Mouse (Mus musculus) forebrain, embryonic 15.5 days (tissue): ENCODE measurements around the gene Tcf21. TPM values are rescaled to one million over a fixed set of nuclear protein-coding genes. Genes with fewer than 3 reads are reported as not detected.

Experiments
- ATAC-seq: fragments of 200-750 bp; cut with Nextera tagmentation; replicated peaks from 2 replicates; pipeline ENCODE4 v1.8.0; 2017; ENCODE audit warnings: mild to moderate bottlenecking, moderate TSS enrichment, moderate library complexity
- H3K27ac ChIP-seq: fragments of 300-500 bp; sonication (generic); replicated peaks from 2 replicates; pipeline ENCODE4 v1.5.1; 2015; ENCODE audit warnings: mild to moderate bottlenecking, inconsistent platforms
- H3K27me3 ChIP-seq: fragments of 300-500 bp; sonication (generic); 2 replicates; pipeline ENCODE4 v1.6.1; 2015; ENCODE audit warnings: inconsistent platforms
- H3K36me3 ChIP-seq: fragments of 300-500 bp; sonication (generic); 2 replicates; pipeline ENCODE4 v1.6.1; 2015; ENCODE audit warnings: mild to moderate bottlenecking, inconsistent platforms
- H3K4me1 ChIP-seq: fragments of 300-500 bp; sonication (generic); 2 replicates; pipeline ENCODE4 v1.6.1; 2015; ENCODE audit warnings: inconsistent platforms
- H3K4me2 ChIP-seq: fragments of 300-500 bp; sonication (generic); replicated peaks from 2 replicates; pipeline ENCODE4 v1.6.1; 2015; ENCODE audit warnings: mild to moderate bottlenecking, inconsistent platforms
- H3K4me3 ChIP-seq: fragments of 300-500 bp; sonication (generic); 2 replicates; pipeline ENCODE4 v1.5.1; 2015; ENCODE audit warnings: mild to moderate bottlenecking, inconsistent platforms
- H3K9ac ChIP-seq: fragments of 300-500 bp; sonication (generic); replicated peaks from 2 replicates; pipeline ENCODE4 v1.6.1; 2015; ENCODE audit warnings: mild to moderate bottlenecking, inconsistent platforms
- H3K9me3 ChIP-seq: fragments of 300-500 bp; sonication (generic); 2 replicates; pipeline ENCODE4 v1.6.1; 2016; ENCODE audit warnings: inconsistent platforms
- WGBS: fragments of 180-500 bp; shearing (Covaris S2); methylation state at CpG from one replicate; pipeline ENCODE4 v1.1.7; 2015; ENCODE audit warnings: mixed read lengths; 5-methylcytosine and 5-hydroxymethylcytosine counted together
- polyA plus RNA-seq: library from polyadenylated mRNA; unstranded; fragments of >200 nt; fragmentation: Nextera tagmentation; extraction: Ambion mirVana; gene quantifications from 2 replicates; pipeline ENCODE4 v1.2.1, GENCODE M21; 2015

Tcf21 gene
- polyA plus RNA-seq, 1 experiment from 2014 or later, result 0.45 TPM

- Histone ChIP-seq H3K9ac (no peak overlapping the region), H3K4me2 (no peak overlapping the region), H3K4me3 (no peak overlapping the region), H3K27me3 (peaks cover 77% of the 10 kb centered on the region), H3K36me3 (no peaks in the 10 kb centered on the region), H3K9me3 (no peaks in the 10 kb centered on the region), H3K4me1 (peaks cover 15% of the 10 kb centered on the region), H3K27ac (no peak overlapping the region)
- 0% methylated on average over 4 of the region's 8 CpGs for WGBS
- no peak for ATAC-seq
Measured at GRCm38 (mm10) chr10:22814294-22814693, 5.7 kb downstream of the Tcf21 start.

GRCm38 (mm10) chr10:22813317-22813960, 6.5 kb downstream of the Tcf21 start:
- peaks cover 11% of the 10 kb centered on the region for H3K4me1 ChIP-seq
- peaks cover 69% of the 10 kb centered on the region for H3K27me3 ChIP-seq
- H3K36me3 ChIP-seq, result no peaks in the 10 kb centered on the region
- WGBS, result 1% methylated on average over 18 of the region's 18 CpGs
- no peaks in the 10 kb centered on the region for H3K9me3 ChIP-seq
- H3K4me3 ChIP-seq, result no peak overlapping the region
- H3K9ac ChIP-seq, result no peak overlapping the region
- ATAC-seq, result no peak
- H3K27ac ChIP-seq, result no peak overlapping the region
- H3K4me2 ChIP-seq, result no peak overlapping the region

- no peak overlapping the region; the same call in 1 of the 2 replicates for H3K4me2 ChIP-seq
- H3K4me3 ChIP-seq, result no peak overlapping the region
- 8% methylated on average over 12 of the region's 12 CpGs for WGBS
- no peak overlapping the region for H3K27ac ChIP-seq
- no peak for ATAC-seq
- H3K4me1 ChIP-seq, result peaks cover 11% of the 10 kb centered on the region
- no peak overlapping the region for H3K9ac ChIP-seq
- H3K36me3 ChIP-seq, result no peaks in the 10 kb centered on the region
- peaks cover 59% of the 10 kb centered on the region for H3K27me3 ChIP-seq
- no peaks in the 10 kb centered on the region for H3K9me3 ChIP-seq
Measured at GRCm38 (mm10) chr10:22811921-22812320, 8.1 kb downstream of the Tcf21 start.

GRCm38 (mm10) chr10:22782684-22783083, 37.3 kb downstream of the Tcf21 start:
- Histone ChIP-seq H3K27ac (no peak overlapping the region), H3K9ac (no peak overlapping the region), H3K4me2 (no peak overlapping the region), H3K27me3 (no peaks in the 10 kb centered on the region), H3K4me3 (no peak overlapping the region), H3K9me3 (no peaks in the 10 kb centered on the region), H3K36me3 (no peaks in the 10 kb centered on the region), H3K4me1 (no peaks in the 10 kb centered on the region)
- WGBS, result 61% methylated on average over 3 of the region's 3 CpGs
- no peak for ATAC-seq

GRCm38 (mm10) chr10:22781466-22781865, 38.5 kb downstream of the Tcf21 start:
- H3K9me3 ChIP-seq, result no peaks in the 10 kb centered on the region
- no peaks in the 10 kb centered on the region for H3K36me3 ChIP-seq
- no peak overlapping the region for H3K27ac ChIP-seq
- no peaks in the 10 kb centered on the region for H3K27me3 ChIP-seq
- no peak overlapping the region for H3K4me3 ChIP-seq
- H3K9ac ChIP-seq, result no peak overlapping the region
- no peaks in the 10 kb centered on the region for H3K4me1 ChIP-seq
- ATAC-seq, result no peak
- 39% methylated on average over 4 of the region's 4 CpGs for WGBS
- H3K4me2 ChIP-seq, result no peak overlapping the region

GRCm38 (mm10) chr10:22777939-22778338, 42.0 kb downstream of the Tcf21 start:
- WGBS, result 23% methylated on average over 5 of the region's 5 CpGs
- no peak overlapping the region for H3K27ac ChIP-seq

GRCm38 (mm10) chr10:22776007-22776698, 43.8 kb downstream of the Tcf21 start:
- 9% methylated on average over 7 of the region's 7 CpGs for WGBS
- Histone ChIP-seq H3K27ac (no peak overlapping the region), H3K4me2 (no peak overlapping the region), H3K9me3 (no peaks in the 10 kb centered on the region), H3K27me3 (no peaks in the 10 kb centered on the region), H3K36me3 (no peaks in the 10 kb centered on the region), H3K9ac (no peak overlapping the region), H3K4me1 (0 out of 2 replicates have a peak, but pooled peaks cover 2% of the 10 kb centered on the region), H3K4me3 (no peak overlapping the region)
- ATAC-seq, result peak; percentile 72

More at GRCm38 (mm10) chr10:22777939-22778338, 42.0 kb downstream of the Tcf21 start:
- Histone ChIP-seq H3K9me3 (no peaks in the 10 kb centered on the region), H3K4me2 (no peak overlapping the region), H3K36me3 (no peaks in the 10 kb centered on the region), H3K27me3 (no peaks in the 10 kb centered on the region), H3K4me1 (0 out of 2 replicates have a peak, but pooled peaks cover 2% of the 10 kb centered on the region), H3K4me3 (no peak overlapping the region), H3K9ac (no peak overlapping the region)
- ATAC-seq, result no peak; the same call in 1 of the 2 replicates

- Histone ChIP-seq H3K4me3 (no peak overlapping the region), H3K9ac (no peak overlapping the region), H3K27ac (no peak overlapping the region), H3K36me3 (no peaks in the 10 kb centered on the region), H3K4me1 (0 out of 2 replicates have a peak, but pooled peaks cover 2% of the 10 kb centered on the region), H3K27me3 (no peaks in the 10 kb centered on the region), H3K9me3 (no peaks in the 10 kb centered on the region), H3K4me2 (no peak overlapping the region)
- 77% methylated on average over 2 of the region's 2 CpGs for WGBS
- no peak for ATAC-seq
Measured at GRCm38 (mm10) chr10:22775456-22775855, 44.5 kb downstream of the Tcf21 start.

GRCm38 (mm10) chr10:22774626-22775025, 45.3 kb downstream of the Tcf21 start:
- no peak overlapping the region for H3K4me3 ChIP-seq
- no peaks in the 10 kb centered on the region for H3K9me3 ChIP-seq
- H3K27me3 ChIP-seq, result no peaks in the 10 kb centered on the region
- ATAC-seq, result no peak
- H3K9ac ChIP-seq, result no peak overlapping the region
- H3K4me1 ChIP-seq, result 0 out of 2 replicates have a peak, but pooled peaks cover 2% of the 10 kb centered on the region
- no peak overlapping the region for H3K27ac ChIP-seq
- no peaks in the 10 kb centered on the region for H3K36me3 ChIP-seq
- no peak overlapping the region for H3K4me2 ChIP-seq
- 92% methylated on average over 3 of the region's 3 CpGs for WGBS

Other genes starting within 250 kb of the Tcf21 start
- 2.8 and 4.0 TPM in 2 replicates for gene Slc2a12, start 175.2 kb downstream of the Tcf21 start, polyA plus RNA-seq
- 107 and 115 TPM in 2 replicates for gene Tbpl1, start 88.2 kb downstream of the Tcf21 start, polyA plus RNA-seq